Mouse (Mus musculus): ENCODE measurements at regions not wholly inside any gene's neighbourhood (a gene's known extent, or its start where the extent isn't known, plus 50 kb on each side); places are given as distances from the start of the nearest gene placed in this dataset.
A peak's percentile ranks its signal among the peaks of the same experiment; 100 is the strongest.

DNA sequence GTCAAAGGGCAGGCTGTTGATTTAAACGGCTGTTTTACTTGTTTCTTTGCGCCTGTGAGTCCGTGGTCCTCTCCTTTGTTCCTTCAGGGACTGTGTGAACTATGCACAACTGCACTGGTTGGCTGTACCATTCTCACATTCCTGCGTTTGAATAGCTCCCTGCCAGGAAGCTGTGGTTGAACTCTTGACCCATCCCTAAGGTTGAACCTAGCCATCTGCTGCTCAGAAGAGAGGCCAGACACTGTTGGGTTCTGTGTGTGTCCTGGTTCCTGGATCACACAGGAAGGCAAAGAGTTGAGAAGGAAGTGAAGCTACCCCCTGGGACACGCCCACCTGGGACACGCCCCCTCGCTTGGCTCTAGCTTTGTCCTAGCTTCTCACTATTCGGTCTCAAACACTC is 149.3 kb upstream of the Ubl3 start:
- WGBS: 43% methylated on average over 8 of the region's 8 CpGs
- no peak overlapping the region for H3K27ac ChIP-seq (replicated peaks; ENCODE audit: low read depth, low read length)
- H3K36me3 ChIP-seq (ENCODE audit: control insufficient read depth, insufficient read depth, low read length): no peaks in the 10 kb centered on the region
- peaks cover 8% of the 10 kb centered on the region for H3K4me1 ChIP-seq (ENCODE audit: control insufficient read depth, insufficient read depth, low read length)
- no peak overlapping the region for H3K9ac ChIP-seq (ENCODE audit: low read depth, low read length, severe bottlenecking)
- no peak overlapping the region for H3K4me3 ChIP-seq (replicated peaks; ENCODE audit: low read length)
- H3K27me3 ChIP-seq (ENCODE audit: control insufficient read depth, insufficient read depth, low read length): no peaks in the 10 kb centered on the region
- no peaks in the 10 kb centered on the region for H3K9me3 ChIP-seq (ENCODE audit: control insufficient read depth, low read length)
- no peak for DNase-seq (ENCODE audit: low spot score)
- TF ChIP-seq POLR2A (IDR thresholded peaks at IDR 0.05; ENCODE audit: borderline replicate concordance, extremely low read depth, insufficient read depth, insufficient read length): no peak
- no peak for ATAC-seq (ENCODE audit: low FRiP score, low read depth)
- no peak overlapping the region for H3K4me2 ChIP-seq (replicated peaks; ENCODE audit: low read depth, low read length, severe bottlenecking)

DNA sequence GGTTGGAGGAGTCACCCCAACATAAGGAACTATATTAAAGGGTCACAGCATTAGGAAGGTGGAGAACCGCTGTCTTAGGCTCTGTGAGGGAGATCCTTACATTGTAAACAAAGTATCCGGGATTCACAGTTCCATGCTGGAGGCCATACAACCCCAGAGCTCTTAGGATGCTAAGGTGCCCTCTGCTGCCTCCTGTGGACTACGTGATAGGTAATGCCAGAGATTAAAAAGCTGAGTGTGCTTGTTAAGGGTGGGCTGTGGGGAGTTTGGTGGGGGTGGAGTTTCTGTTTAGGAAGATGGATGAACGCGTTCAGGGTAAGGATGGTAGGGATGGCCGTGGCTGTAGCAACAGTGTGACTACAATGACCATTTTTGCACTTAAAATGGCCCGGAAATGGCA is 148.4 kb upstream of the Ubl3 start:
- DNase-seq (ENCODE audit: low spot score) (no peak), ATAC-seq (ENCODE audit: low FRiP score, low read depth) (no peak)
- H3K27me3 ChIP-seq (ENCODE audit: control insufficient read depth, insufficient read depth, low read length): no peaks in the 10 kb centered on the region
- H3K4me3 ChIP-seq (replicated peaks; ENCODE audit: low read length): no peak overlapping the region
- H3K4me2 ChIP-seq (replicated peaks; ENCODE audit: low read depth, low read length, severe bottlenecking): no peak overlapping the region
- no peak overlapping the region for H3K9ac ChIP-seq (ENCODE audit: low read depth, low read length, severe bottlenecking)
- WGBS: 80% methylated on average over 7 of the region's 7 CpGs
- peaks cover 8% of the 10 kb centered on the region for H3K4me1 ChIP-seq (ENCODE audit: control insufficient read depth, insufficient read depth, low read length)
- no peaks in the 10 kb centered on the region for H3K36me3 ChIP-seq (ENCODE audit: control insufficient read depth, insufficient read depth, low read length)
- no peaks in the 10 kb centered on the region for H3K9me3 ChIP-seq (ENCODE audit: control insufficient read depth, low read length)
- no peak overlapping the region for H3K27ac ChIP-seq (replicated peaks; ENCODE audit: low read depth, low read length)
- no peak for TF ChIP-seq POLR2A (IDR thresholded peaks at IDR 0.05; ENCODE audit: borderline replicate concordance, extremely low read depth, insufficient read depth, insufficient read length)

GRCm38 (mm10) chr5:148700240-148700639 is 147.7 kb upstream of the Ubl3 start:
- H3K9ac ChIP-seq (ENCODE audit: low read depth, low read length, severe bottlenecking): no peak overlapping the region
- WGBS: 67% methylated on average over 5 of the region's 5 CpGs
- no peaks in the 10 kb centered on the region for H3K27me3 ChIP-seq (ENCODE audit: control insufficient read depth, insufficient read depth, low read length)
- DNase-seq (ENCODE audit: low spot score): no peak
- H3K4me1 ChIP-seq (ENCODE audit: control insufficient read depth, insufficient read depth, low read length): peaks cover 8% of the 10 kb centered on the region
- H3K36me3 ChIP-seq (ENCODE audit: control insufficient read depth, insufficient read depth, low read length): no peaks in the 10 kb centered on the region
- H3K9me3 ChIP-seq (ENCODE audit: control insufficient read depth, low read length): no peaks in the 10 kb centered on the region
- ATAC-seq (ENCODE audit: low FRiP score, low read depth): no peak
- TF ChIP-seq POLR2A (IDR thresholded peaks at IDR 0.05; ENCODE audit: borderline replicate concordance, extremely low read depth, insufficient read depth, insufficient read length): no peak
- H3K27ac ChIP-seq (replicated peaks; ENCODE audit: low read depth, low read length): no peak overlapping the region
- no peak overlapping the region for H3K4me2 ChIP-seq (replicated peaks; ENCODE audit: low read depth, low read length, severe bottlenecking)
- no peak overlapping the region for H3K4me3 ChIP-seq (replicated peaks; ENCODE audit: low read length)

- no peak overlapping the region for H3K9ac ChIP-seq (ENCODE audit: low read depth, low read length, severe bottlenecking)
- ATAC-seq (ENCODE audit: low FRiP score, low read depth): no peak
- no peak for TF ChIP-seq POLR2A (IDR thresholded peaks at IDR 0.05; ENCODE audit: borderline replicate concordance, extremely low read depth, insufficient read depth, insufficient read length)
- no peak overlapping the region for H3K4me2 ChIP-seq (replicated peaks; ENCODE audit: low read depth, low read length, severe bottlenecking)
- WGBS: 64% methylated on average over 22 of the region's 22 CpGs
- no peaks in the 10 kb centered on the region for H3K36me3 ChIP-seq (ENCODE audit: control insufficient read depth, insufficient read depth, low read length)
- no peaks in the 10 kb centered on the region for H3K9me3 ChIP-seq (ENCODE audit: control insufficient read depth, low read length)
- DNase-seq (ENCODE audit: low spot score): no peak
- peak overlapping the region; percentile 33; the same call in 1 of the 2 replicates for H3K27ac ChIP-seq (replicated peaks; ENCODE audit: low read depth, low read length)
- H3K4me1 ChIP-seq (ENCODE audit: control insufficient read depth, insufficient read depth, low read length): peaks cover 8% of the 10 kb centered on the region
- H3K27me3 ChIP-seq (ENCODE audit: control insufficient read depth, insufficient read depth, low read length): no peaks in the 10 kb centered on the region
- no peak overlapping the region for H3K4me3 ChIP-seq (replicated peaks; ENCODE audit: low read length)
Observed at GRCm38 (mm10) chr5:148697631-148698368, 145.2 kb upstream of the Ubl3 start.

DNA sequence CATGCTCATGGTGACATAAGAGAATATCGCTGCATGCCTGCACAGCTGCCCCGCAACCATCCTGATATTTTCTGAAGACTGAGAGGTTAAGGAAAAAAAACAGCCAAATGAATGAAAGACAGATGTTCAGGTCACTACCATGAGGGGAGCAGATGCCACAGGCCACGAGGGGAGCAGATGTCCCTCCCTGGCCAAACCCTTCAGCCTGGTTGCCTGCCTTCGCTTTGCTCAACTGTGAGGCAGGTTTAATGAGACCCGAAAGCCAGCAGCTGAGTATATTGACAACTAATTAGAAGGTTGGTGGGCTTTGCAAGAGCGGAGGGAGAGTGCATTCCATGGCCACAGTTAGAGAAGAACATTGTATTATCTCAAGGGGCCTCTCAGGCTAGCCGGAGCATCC is 141.8 kb upstream of the Ubl3 start:
- Histone ChIP-seq H3K9ac (ENCODE audit: low read depth, low read length, severe bottlenecking) (no peak overlapping the region), H3K4me1 (ENCODE audit: control insufficient read depth, insufficient read depth, low read length) (peaks cover 19% of the 10 kb centered on the region), H3K36me3 (ENCODE audit: control insufficient read depth, insufficient read depth, low read length) (no peaks in the 10 kb centered on the region), H3K4me3 (replicated peaks; ENCODE audit: low read length) (no peak overlapping the region), H3K27ac (replicated peaks; ENCODE audit: low read depth, low read length) (no peak overlapping the region), H3K4me2 (replicated peaks; ENCODE audit: low read depth, low read length, severe bottlenecking) (no peak overlapping the region), H3K27me3 (ENCODE audit: control insufficient read depth, insufficient read depth, low read length) (no peaks in the 10 kb centered on the region), H3K9me3 (ENCODE audit: control insufficient read depth, low read length) (no peaks in the 10 kb centered on the region)
- DNase-seq (ENCODE audit: low spot score): no peak
- ATAC-seq (ENCODE audit: low FRiP score, low read depth): no peak
- TF ChIP-seq POLR2A (IDR thresholded peaks at IDR 0.05; ENCODE audit: borderline replicate concordance, extremely low read depth, insufficient read depth, insufficient read length): no peak
- WGBS: 34% methylated on average over 7 of the region's 7 CpGs
